Mouse (Mus musculus): Measurements from ENCODE around the gene Hcn1. TPM values are rescaled to one million over a fixed set of nuclear protein-coding genes. Genes with fewer than 3 reads are reported as not detected.

Gene Hcn1
- total RNA-seq, 4 experiments from 2014 or later = 0.05 to 0.10 (median 0.07) TPM

DNA sequence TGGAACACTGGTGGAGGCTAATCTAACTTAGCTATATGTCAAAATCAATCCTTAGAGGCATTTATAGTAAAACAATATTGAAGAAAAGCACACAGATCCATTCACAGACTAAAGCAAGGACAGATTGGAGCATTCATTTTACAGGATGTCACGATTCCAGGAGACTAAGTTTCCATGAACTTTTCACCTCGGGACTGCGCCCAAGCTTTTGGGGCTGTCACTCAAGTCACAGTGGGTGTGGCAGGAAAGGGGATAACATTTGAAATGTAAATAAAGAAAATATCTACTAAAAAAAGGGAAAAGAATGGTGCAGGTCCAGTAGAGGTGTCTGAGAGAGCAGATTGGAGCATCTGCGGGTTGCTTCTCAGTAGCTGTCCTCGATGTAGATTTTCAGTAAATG lies 421.3 kb downstream of the Hcn1 start:
- DNase-seq (ENCODE audit: low spot score in 2 of 2) = no peak

DNA sequence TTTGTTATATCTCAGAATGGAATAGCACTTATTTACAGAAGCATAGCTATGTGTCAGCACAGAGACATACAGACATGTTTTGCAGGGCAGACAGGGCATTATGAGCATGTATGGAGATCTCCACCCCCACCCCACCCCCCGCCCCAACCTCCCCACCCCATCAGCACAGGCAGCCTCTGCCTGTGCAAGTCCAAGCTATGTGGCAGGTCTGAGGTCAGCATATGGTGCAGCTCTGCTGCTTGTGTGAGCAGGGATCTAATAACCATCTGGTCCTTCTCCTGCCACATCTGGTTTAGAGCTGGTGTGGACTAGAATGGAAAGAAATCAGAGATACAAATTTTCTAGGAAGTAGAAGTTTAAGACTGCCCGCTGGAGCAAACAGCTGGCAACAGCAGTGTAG lies 424.4 kb downstream of the Hcn1 start:
- no peak for DNase-seq (ENCODE audit: low spot score in 2 of 2)

DNA sequence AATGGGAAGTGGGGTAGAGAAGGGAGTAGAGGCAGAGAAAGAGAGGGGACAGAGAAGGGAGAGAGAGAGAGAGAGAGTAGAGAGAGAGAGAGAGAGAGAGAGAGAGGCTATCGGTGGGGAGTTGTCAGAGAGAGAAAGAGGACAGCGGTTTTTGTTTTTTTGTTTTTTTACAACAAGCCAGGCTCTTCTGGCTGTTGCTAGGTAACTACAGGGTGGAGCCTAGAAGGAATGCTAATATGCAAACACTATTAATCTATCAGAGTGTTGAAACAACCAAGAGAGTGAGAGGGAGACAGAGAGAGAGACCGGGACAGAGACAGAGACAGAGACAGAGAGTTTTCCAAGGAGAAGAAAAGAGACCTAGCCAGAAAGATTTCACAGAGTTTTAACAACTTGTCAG lies 425.7 kb downstream of the Hcn1 start:
- no peak for DNase-seq (ENCODE audit: low spot score in 2 of 2)

DNA sequence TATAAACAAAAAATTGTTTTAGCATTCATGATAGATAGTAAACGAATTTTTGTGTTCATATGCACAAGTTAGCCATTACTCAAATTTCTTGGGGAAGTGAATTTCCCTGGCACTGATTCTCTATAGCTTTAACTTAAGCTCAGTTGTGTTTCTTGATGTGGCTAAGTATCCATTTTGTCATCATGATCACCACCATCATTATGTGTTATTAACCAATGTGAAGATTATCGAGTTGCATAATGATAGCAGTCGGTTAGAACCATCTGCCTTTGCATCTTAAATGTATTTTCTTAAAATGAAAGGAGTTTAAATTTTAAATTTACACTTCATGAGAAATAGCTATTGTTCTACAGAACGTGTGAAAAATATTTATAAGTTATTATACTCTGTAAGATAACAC lies 426.5 kb downstream of the Hcn1 start:
- DNase-seq (ENCODE audit: low spot score in 2 of 2) = no peak

DNA sequence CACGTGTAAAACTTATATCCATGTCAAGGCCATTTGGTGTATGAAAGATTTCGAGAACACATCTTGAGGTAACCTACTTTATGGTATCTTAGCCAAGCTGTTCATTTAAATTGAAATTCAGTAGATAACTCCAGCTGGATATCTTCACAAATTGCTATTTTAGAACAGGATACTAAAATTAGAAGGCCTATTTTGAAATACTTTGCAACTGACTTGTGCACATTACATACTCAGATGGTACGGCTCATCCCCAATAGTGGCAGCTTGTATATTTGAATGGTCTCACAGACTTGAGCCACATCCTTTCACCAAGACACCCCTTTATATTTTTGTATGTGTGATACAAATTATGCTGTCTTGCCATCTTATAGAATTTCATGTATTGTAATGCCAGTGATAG lies 427.5 kb downstream of the Hcn1 start:
- no peak for DNase-seq (ENCODE audit: low spot score in 2 of 2)

DNA sequence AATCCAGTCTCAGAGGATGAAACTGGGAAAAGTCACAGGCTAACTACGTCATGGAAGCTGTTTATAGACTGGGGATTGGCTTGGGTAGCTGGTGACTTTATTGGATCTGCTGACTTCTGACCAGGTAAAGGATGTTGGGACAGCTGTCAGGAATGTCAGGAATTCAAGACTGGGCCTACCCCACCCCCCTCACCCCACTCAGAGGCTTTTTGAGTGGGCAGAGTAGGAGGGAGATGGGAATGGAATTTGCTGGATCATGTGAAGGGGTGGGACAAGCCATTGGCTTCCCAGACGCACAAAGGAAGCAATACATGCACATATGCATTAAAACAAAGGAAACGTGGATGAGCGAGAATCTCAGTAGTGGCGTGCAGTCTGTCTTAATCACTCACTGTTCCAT lies 433.5 kb downstream of the Hcn1 start:
- no peak for DNase-seq (ENCODE audit: low spot score in 2 of 2)

All from gastrocnemius, adult 8-10 months (tissue).